Mouse (Mus musculus): ENCODE results near the gene Ttc13.
A peak's percentile ranks its signal among the peaks of the same experiment; 100 is the strongest.

The Ttc13 gene

DNA sequence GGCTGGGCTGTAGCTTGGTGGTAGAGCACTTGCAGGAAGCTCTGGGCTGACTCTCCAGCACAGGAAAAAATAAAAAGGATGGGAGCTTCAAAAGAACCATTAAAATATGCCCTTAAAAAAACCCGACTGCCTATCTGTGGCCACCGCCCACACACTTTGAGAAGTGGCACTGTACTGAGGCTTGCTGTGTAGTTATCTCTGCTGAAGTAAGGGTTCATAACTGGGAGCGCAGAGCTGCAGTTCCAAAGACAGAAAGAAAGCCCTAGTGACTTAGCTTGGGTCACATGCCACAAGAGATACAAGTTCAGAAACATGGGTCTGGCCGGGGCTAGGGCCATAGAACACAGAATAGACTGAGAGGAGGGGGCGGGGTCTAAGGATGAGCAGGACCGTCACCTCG is 63.8 kb downstream of the Ttc13 start:
- no peak for DNase-seq (ENCODE audit: low read depth, low spot score)

DNA sequence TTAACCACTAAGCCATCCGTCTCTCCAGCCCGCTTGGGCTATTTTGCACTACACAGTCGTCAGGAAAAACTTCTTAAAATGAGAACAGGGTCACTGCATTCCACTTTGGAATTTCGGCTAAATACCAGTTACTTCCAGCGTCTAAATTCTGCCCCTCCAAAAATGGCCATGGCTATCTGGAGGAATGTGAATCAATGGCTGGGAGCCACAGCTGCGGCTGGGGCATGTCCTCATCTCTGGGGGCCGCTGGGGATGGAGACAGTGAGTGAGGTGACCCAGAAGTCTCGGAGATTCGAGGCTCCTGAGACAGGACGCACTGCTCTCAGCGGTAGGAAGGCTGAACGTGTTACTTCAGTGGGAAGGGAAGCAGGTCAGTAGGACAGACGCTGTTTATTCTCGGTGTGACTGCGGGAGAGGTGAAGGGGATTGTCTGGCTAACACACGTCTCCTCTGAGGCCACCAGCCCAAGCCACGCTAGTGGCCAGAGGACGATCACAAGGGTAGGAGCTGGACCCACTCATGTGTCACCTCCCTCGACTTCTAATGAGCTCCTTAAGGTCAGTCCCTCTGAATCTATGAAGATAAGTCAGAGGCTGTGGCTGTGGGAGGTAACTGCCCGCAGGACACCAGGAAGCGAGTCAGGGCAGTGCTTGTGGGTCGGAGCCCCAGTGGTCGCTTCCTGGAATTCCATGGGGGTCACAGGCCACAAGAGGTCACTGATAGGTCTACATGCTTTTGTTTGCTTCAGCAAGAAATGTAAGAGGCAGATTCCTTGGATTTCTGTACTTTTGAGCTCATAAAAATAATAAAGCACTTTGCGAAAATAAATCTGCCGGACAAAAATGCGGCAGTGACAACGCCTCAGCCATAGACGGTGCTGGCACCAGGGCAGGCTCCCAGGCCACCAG is 68.0 kb downstream of the Ttc13 start:
- DNase-seq (ENCODE audit: low read depth, low spot score): no peak

DNA sequence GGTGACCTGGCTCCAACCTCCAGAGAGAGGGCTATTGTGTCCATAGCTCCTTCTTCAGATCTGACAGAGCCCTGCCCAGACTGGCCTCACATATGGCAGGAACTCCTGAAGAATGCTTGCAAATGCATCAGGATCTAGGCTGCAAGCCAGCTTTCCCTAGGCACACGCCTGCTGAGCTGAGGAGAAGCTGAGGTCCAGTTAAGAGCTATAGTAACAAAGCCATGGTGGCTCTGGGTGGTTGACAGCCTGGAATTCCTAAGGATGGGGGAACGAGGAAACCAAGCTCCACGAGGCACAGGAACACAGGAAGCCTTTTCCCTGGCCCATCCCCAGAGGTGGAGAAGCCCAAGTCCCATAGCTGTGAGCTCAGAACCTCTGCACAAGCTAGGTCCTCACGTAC is 69.2 kb downstream of the Ttc13 start:
- no peak for DNase-seq (ENCODE audit: low read depth, low spot score)

DNA sequence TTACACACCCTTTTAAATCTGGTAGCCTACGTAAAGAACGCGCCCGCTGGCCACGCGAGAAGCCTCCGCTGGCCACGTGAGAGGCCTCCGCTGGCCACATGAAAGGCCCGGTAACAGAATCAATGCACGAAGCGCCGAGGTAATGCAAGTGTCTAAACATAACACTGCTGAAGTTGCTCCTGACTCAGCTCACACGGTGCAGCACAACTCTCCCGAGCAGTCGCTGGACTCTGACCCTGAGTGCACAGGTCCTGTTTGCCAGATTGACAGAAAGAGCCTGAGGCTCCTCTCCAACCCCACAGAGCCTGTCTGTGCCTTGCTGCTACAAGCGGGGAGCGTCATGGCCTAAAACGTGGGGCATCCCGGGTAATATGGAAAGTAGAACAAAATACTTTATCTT is 70.0 kb downstream of the Ttc13 start:
- DNase-seq (ENCODE audit: low read depth, low spot score): no peak

DNA sequence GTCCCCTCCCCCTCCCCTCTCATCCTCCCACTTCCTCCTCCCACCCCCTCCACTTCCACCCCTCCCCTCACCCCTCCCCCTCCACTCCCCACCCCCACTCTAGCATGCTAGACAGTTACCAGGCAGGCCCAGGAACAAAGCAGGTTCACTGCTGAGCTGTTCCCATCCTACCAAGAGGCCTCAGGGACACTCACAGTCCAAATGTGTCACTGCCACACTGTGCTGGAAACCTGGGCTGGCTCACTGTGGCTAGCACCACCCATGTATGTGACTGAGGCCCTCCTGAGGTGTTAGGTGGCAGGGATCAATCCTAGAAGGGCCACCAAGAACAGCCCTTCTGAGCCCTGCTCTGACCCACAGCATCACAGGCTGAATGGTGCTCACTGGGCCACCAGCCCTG is 73.5 kb downstream of the Ttc13 start:
- no peak for DNase-seq (ENCODE audit: low read depth, low spot score)

DNA sequence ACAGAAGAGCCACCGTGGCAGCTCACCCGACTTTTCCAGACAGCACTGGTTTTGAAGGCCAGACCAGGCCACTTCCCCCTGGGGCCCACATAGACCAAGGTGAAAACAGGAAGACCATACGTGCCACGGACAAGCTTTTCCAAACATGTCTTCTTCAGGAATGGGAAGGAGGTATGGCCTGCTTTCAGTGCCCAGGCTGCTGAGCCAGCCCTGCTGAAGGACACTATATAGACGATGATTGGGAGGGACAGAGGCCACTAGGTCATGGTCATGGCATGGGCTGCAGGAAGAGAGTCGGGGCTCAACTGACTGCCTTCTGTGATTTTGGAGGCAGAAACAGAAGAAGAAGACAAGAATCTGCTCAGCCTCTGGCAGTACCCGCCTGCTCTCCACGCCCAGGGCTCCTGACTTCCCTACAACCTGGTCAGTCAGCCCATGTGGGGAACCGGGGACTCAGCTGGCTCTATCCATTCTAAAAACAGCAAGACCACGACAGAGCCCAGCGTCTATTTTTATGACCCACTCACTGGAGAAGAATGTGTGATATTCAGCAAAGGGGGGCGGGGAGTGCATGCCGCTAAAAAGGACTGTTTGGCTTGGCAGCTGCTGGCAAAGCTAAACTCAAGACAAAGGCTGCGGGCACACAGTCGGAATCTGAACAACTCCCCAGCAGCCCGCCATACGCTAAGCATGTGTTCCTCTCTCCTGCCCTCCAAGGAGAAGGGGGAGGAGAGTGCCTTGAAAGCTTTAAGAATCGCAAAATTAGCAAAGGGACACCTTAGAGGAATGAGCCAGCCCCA is 78.0 kb downstream of the Ttc13 start:
- DNase-seq (ENCODE audit: low read depth, low spot score): peak; percentile 37

DNA sequence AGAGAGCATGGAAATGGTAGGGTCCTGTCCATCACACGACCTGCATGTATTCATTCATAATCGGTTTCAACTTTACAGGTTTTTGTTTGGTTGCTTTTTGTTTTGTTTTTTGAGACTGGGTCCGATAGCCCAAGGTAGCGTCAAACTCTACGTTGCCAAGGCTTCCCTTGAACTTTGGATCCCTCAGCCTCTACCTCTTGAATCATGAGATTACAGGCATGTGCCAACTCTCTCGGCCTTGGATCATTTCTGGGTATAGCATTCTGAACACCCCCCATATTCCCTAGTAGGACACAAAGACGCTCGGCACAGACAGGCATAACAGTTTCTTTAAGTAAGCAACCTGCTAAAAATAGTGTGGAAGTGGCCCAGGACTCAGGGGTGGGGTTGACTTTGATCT is 80.2 kb downstream of the Ttc13 start:
- no peak for DNase-seq (ENCODE audit: low read depth, low spot score)

DNA sequence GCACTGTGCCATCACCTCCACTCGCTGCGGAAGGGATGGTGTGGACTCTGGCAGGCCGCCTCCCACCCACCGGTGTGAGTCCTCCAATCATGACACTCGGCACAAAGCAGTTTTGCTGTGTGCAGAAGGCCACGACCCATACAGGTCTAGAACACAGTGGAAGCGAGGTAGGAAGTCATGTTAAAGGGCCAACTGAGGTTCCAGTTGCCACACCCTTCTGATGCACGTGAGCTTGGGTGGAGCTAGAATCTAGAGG is 86.6 kb downstream of the Ttc13 start:
- DNase-seq (ENCODE audit: low read depth, low spot score): no peak

DNA sequence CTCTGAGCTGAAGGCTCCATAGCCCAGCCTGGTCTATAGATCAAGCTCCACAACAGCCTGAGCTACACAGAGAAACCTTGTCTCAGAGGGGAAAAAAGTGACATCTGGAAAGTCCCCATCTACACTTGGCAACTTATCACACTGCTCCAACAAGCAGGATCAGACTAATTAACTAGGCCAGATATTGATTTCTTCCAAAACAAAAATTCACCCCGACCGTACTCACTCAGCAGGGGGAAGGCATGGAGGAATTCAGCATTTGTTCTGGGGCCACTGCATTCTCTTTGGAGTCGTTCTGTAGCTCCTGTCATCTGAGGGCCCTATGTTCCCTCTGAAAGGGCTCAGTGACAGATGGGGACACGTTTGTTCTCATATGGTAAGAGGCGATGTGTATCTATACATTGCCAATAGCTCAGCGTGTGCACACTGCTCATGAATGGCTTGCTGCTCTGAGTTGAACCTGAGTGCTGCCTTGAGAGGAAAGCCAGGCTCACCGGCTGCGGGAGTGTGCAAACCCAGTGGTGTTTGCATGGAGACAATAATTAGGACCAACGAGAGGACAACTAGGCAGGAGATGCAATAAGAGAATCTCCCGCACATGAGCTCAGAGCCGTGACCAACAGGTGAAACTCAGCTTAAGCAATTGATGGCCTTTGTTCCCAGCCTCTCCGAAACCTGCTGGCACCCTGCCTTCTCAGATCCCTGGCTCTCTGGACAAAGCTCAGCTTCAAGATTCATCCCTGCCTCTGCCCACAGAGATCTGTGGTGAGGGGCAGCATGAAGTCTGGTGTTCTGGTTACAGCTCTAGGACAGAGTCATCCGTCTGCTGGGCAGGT is 87.2 kb downstream of the Ttc13 start:
- DNase-seq (ENCODE audit: low read depth, low spot score): no peak

DNA sequence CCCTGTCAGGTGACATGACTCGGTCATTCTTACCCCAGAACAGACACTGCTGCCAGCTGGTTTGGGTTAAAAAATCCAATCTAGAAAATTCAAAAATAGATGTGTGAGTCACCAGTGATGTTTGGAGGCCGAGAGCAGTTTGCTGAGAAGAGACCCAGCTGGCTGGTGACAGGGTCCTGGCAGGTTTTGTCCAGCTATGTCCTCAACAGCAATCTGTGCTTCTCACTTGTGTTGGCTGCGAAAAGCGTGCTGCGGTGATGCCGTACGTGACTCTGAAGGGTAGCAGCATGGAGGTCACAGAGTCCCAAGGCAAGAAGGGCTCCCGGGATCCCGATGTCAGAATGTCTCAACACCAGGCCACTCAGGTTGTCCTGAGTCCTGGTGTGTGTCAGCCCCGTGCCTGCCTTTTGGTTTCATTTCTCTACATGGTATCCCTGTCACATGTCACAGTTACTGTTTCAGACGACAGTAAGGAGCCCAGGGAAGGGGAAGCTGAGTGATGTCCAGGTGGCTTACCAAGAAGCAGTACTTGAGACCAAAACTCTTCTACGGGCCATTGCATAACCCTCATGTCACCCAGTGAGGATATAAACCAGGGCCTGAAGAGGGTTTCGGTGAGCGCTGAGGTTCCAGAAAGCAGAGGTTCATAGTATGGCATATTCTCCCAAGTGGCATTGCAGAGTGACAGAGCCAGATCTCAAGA is 88.6 kb downstream of the Ttc13 start:
- DNase-seq (ENCODE audit: low read depth, low spot score): no peak

DNA sequence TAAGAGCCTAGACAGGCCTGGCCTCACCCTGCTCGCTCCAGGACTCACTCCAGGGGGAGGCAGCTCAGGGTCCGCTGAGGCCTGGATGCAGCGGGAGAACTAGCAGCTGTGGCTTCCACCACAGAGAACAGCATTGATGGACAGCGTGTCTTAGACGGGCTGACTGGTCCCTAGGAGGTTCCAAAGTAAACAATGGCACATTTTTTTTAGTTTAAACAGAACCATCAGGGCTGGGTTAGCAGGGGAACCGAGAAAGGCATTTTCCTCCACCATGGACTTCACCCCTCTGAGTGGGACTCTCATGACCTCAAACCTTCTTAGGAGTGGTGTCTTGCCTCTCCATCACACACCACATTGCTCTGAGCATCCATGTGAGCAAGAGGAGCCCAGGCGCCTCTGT is 89.8 kb downstream of the Ttc13 start:
- no peak for DNase-seq (ENCODE audit: low read depth, low spot score)

DNA sequence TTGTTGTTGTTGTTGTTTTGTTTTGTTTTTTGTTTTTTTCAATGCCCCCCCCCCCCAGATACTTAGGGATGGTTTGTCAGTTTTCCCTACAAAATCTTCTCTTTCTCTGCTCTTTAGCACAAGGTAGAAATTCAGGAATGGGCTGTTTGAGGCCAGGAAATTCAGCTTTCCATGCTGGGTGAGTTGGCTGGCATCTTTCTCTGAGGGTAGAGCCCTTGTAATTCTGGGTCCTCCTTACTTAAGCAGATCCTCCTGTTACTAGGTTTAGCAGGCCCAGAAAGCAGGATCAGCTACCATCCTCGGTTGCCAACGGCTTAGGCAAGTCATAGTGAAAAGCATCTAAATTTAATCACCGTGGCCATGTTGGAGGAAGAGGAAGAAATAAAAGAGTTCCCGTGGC is 90.9 kb downstream of the Ttc13 start:
- DNase-seq (ENCODE audit: low read depth, low spot score): no peak

DNA sequence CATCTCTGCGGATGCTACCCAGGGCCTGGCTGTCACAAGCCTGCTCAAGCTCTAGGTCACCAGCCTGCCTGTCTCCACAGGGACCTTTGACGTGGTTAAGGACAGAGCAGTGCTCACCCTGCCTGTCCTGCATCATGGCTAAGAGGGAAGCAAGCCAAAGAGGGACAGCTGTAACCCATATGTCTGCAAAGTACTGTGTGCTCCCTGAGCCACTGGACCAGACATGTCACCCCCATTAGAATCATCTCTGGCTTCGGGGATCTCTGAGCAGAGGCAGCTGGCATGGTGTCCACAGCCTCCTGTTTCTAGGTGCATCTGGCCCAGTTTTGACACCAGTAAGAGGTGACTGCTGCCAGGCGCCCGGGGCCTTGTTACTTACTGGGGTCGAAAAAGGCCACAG is 91.3 kb downstream of the Ttc13 start:
- no peak for DNase-seq (ENCODE audit: low read depth, low spot score)

DNA sequence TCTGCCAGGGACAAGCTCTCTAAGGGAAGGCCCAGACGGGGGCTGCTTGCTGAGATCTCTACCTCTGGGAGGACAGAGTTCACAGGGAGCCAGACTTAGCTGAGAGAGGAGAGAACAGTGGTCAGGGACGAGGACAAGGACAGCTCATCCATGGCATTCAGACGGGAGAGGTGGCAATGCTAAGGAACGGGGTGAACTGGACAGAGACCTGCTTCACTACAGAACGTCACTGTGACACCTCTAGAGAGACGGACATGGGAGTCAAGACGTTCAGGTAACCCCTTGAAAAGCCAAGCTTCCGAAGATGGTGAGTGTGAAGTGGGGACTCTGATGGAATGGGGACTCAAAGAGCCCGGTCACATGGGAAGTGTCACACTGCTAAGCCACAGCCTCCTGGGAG is 95.5 kb downstream of the Ttc13 start:
- DNase-seq (ENCODE audit: low read depth, low spot score): no peak

Measured in forelimb bud, embryonic 11.5 days (tissue).